Mouse (Mus musculus) intestine, postnatal 0 days (tissue): Measurements from ENCODE around the gene Flot1. TPM values are rescaled to one million over a fixed set of nuclear protein-coding genes. Genes with fewer than 3 reads are reported as not detected.
A peak's percentile ranks its signal among the peaks of the same experiment; 100 is the strongest.

ENCODE experiments used
- ATAC-seq: fragments of 200-750 bp; cut with Nextera tagmentation; 2 replicates; pipeline ENCODE4 v1.8.0; 2017; ENCODE audit warnings: mild to moderate bottlenecking, moderate TSS enrichment, moderate library complexity
- H3K27ac ChIP-seq: fragments of 300-500 bp; sonication (generic); 2 replicates; pipeline ENCODE4 v1.5.1; 2014; ENCODE audit warnings: mild to moderate bottlenecking, low read depth, low read length, moderate library complexity
- H3K27me3 ChIP-seq: fragments of 300-500 bp; sonication (generic); replicated peaks from 2 replicates; pipeline ENCODE4 v1.6.1; 2014; ENCODE audit warnings: low read length, mixed read lengths; ENCODE audit not compliant: control insufficient read depth, insufficient read depth
- H3K36me3 ChIP-seq: fragments of 300-500 bp; sonication (generic); 2 replicates; pipeline ENCODE4 v1.6.1; 2014; ENCODE audit warnings: mild to moderate bottlenecking, moderate library complexity; ENCODE audit not compliant: control insufficient read depth, insufficient read depth
- H3K4me1 ChIP-seq: fragments of 300-500 bp; sonication (generic); replicated peaks from 2 replicates; pipeline ENCODE4 v1.6.1; 2014; ENCODE audit warnings: antibody characterized with exemption, low read length, mixed read lengths; ENCODE audit not compliant: control insufficient read depth, insufficient read depth
- H3K4me2 ChIP-seq: fragments of 300-500 bp; sonication (generic); replicated peaks from 2 replicates; pipeline ENCODE4 v1.6.1; 2014; ENCODE audit warnings: low read depth, mild to moderate bottlenecking, moderate library complexity
- H3K4me3 ChIP-seq: fragments of 300-500 bp; sonication (generic); 2 replicates; pipeline ENCODE4 v1.5.1; 2014; ENCODE audit warnings: low read depth, low read length
- H3K9ac ChIP-seq: fragments of 300-500 bp; sonication (generic); 2 replicates; pipeline ENCODE4 v1.6.1; 2014; ENCODE audit warnings: mild to moderate bottlenecking, low read depth, low read length
- H3K9me3 ChIP-seq: fragments of 300-500 bp; sonication (generic); 2 replicates; pipeline ENCODE4 v1.6.1; 2016; ENCODE audit warnings: mixed run types; ENCODE audit not compliant: control insufficient read depth
- CTCF ChIP-seq: sonication (generic); IDR thresholded peaks from 2 replicates; pipeline ENCODE4 v1.5.1; 2016; ENCODE audit warnings: low read depth, mild to moderate bottlenecking, control low read depth, antibody characterized with exemption, moderate library complexity
- WGBS: fragments of 180-500 bp; shearing (Covaris S2); extraction: QIAGEN DNeasy Blood & Tissue Kit; methylation state at CpG from one replicate; pipeline ENCODE4 v1.1.7; 2014; 5-methylcytosine and 5-hydroxymethylcytosine counted together
- polyA plus RNA-seq: library from polyadenylated mRNA; unstranded; fragments of >200 nt; fragmentation: Nextera tagmentation; extraction: Ambion mirVana; gene quantifications from 2 replicates; pipeline ENCODE4 v1.2.1, GENCODE M21; 2015

Gene Flot1
- polyA plus RNA-seq, 1 experiment from 2014 or later = 56.4 TPM

- Histone ChIP-seq H3K36me3 (peaks cover 53% of the 10 kb centered on the region), H3K4me3 (no peak overlapping the region), H3K9ac (no peak overlapping the region), H3K4me2 (no peak overlapping the region), H3K27ac (no peak overlapping the region; the same call in 1 of the 2 replicates), H3K4me1 (no peaks in the 10 kb centered on the region), H3K27me3 (no peaks in the 10 kb centered on the region), H3K9me3 (no peaks in the 10 kb centered on the region)
- WGBS = 64% methylated on average over 8 of the region's 8 CpGs
- TF ChIP-seq CTCF = no peak
- ATAC-seq = no peak
These were observed 9.6 kb downstream of the Flot1 start for GRCm38 (mm10) chr17:35832400-35833238.

DNA sequence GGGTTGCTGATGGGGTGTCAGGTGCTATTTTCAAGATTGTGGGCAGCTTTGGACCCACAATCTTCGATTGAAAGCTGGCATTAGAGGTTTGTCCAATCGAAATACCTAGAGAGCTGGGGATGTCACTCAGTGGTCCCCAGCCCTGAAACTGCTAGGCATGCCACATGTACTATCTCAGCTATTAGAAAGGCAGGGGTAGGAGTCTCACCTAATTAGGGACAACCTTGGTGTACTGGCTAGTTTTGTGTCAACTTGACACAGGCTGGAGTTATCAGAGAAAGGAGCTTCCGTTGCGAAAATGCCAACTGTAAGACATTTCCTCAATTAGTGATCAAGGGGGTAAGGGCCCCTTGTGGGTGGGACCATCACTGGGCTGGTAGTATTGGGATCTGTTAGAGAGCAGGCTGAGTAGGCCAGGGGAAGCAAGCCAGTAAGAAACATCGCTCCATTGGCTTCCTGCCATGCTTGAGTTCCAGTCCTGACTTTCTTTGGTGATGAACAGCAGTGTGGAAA, 10.3 kb downstream of the Flot1 start:
- no peaks in the 10 kb centered on the region for H3K4me1 ChIP-seq
- no peak for TF ChIP-seq CTCF
- WGBS = 22% methylated on average over 5 of the region's 5 CpGs
- H3K36me3 ChIP-seq = peaks cover 51% of the 10 kb centered on the region
- no peak overlapping the region for H3K9ac ChIP-seq
- ATAC-seq = no peak
- H3K27me3 ChIP-seq = no peaks in the 10 kb centered on the region
- no peak overlapping the region for H3K4me3 ChIP-seq
- H3K27ac ChIP-seq = no peak overlapping the region; the same call in 1 of the 2 replicates
- no peak overlapping the region for H3K4me2 ChIP-seq
- H3K9me3 ChIP-seq = no peaks in the 10 kb centered on the region

- Histone ChIP-seq H3K9ac (no peak overlapping the region), H3K36me3 (peaks cover 51% of the 10 kb centered on the region), H3K9me3 (no peaks in the 10 kb centered on the region), H3K4me2 (no peak overlapping the region), H3K27me3 (no peaks in the 10 kb centered on the region), H3K4me1 (no peaks in the 10 kb centered on the region), H3K27ac (no peak overlapping the region), H3K4me3 (no peak overlapping the region)
- no peak for ATAC-seq
- WGBS = 55% methylated on average over 5 of the region's 5 CpGs
- no peak for TF ChIP-seq CTCF
These were observed 10.9 kb downstream of the Flot1 start for GRCm38 (mm10) chr17:35833894-35834293.

DNA sequence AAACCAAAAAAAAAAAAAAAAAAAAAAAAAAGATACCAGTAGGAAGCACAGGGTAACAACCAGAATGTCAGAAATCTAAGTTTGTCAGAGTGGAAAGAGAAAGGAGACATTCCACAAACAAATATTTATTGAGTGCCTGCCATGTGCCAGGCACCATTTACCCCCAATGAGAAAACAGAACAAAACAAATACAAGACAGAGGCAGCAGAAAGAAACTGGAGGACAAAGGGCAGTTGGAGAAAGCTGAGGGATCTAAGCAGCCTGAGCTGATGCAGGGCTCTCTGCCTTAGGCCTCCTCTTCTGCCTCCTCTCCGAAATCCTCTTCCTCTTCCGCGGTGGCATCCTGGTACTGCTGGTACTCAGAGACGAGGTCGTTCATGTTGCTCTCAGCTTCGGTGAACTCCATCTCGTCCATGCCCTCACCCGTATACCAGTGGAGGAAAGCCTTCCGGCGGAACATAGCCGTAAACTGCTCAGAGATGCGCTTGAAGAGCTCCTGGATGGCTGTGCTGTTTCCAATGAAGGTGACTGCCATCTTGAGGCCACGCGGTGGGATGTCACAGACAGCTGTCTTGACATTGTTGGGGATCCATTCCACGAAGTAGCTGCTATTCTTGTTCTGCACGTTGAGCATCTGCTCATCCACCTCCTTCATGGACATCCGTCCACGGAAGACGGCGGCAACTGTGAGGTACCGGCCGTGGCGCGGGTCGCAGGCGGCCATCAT, 11.8 kb downstream of the Flot1 start:
- Histone ChIP-seq H3K9me3 (no peaks in the 10 kb centered on the region), H3K4me1 (no peaks in the 10 kb centered on the region), H3K27me3 (no peaks in the 10 kb centered on the region), H3K36me3 (peaks cover 51% of the 10 kb centered on the region), H3K27ac (0 out of 2 replicates have a peak overlapping the region, but pooled peaks have one; percentile 36), H3K9ac (no peak overlapping the region), H3K4me3 (no peak overlapping the region), H3K4me2 (peak overlapping the region; percentile 37; the same call in 1 of the 2 replicates)
- no peak for ATAC-seq
- peak; percentile 42 for TF ChIP-seq CTCF
- WGBS = 56% methylated on average over 26 of the region's 26 CpGs

DNA sequence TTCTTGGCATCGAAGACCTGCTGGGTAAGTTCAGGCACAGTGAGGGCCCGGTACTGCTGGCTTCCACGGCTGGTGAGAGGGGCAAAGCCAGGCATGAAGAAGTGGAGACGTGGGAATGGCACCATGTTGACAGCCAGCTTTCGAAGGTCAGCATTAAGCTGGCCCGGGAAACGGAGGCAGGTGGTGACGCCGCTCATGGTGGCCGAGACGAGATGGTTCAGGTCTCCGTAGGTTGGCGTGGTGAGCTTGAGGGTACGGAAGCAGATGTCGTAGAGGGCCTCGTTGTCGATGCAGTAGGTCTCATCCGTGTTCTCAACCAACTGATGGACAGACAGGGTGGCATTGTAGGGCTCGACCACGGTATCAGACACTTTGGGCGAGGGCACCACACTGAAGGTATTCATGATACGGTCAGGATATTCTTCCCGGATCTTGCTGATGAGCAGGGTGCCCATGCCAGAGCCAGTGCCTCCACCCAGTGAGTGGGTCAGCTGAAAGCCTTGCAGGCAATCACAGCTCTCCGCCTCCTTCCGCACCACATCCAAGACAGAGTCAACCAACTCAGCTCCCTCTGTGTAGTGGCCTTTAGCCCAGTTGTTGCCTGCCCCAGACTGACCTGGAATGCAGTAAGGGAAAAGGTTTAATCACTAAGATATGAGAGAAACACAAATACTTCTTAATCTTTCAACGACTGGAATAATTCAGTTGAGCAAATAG, 12.6 kb downstream of the Flot1 start:
- TF ChIP-seq CTCF = no peak
- peak overlapping the region; percentile 80 for H3K4me2 ChIP-seq
- 58% methylated on average over 26 of the region's 26 CpGs for WGBS
- H3K9me3 ChIP-seq = no peaks in the 10 kb centered on the region
- peaks cover 44% of the 10 kb centered on the region for H3K36me3 ChIP-seq
- H3K27me3 ChIP-seq = no peaks in the 10 kb centered on the region
- no peak for ATAC-seq
- no peaks in the 10 kb centered on the region for H3K4me1 ChIP-seq
- peak overlapping the region; percentile 36; the same call in 1 of the 2 replicates for H3K27ac ChIP-seq
- H3K9ac ChIP-seq = no peak overlapping the region
- peak overlapping the region; percentile 67; the same call in 1 of the 2 replicates for H3K4me3 ChIP-seq
